Mouse (Mus musculus): ENCODE results near the gene Ribc1. TPM values are rescaled to one million over a fixed set of nuclear protein-coding genes. Genes with fewer than 3 reads are reported as not detected.
A peak's percentile ranks its signal among the peaks of the same experiment; 100 is the strongest.

The Ribc1 gene
- polyA plus RNA-seq, 1 experiment from 2014 or later, result 4.9 TPM

- peak overlapping the region; percentile 84; the same call in 1 of the 2 replicates for H3K27ac ChIP-seq
Measured at GRCm38 (mm10) chrX:152001182-152001684, 14.9 kb downstream of the Ribc1 start.

GRCm38 (mm10) chrX:151999006-151999710 lies 16.9 kb downstream of the Ribc1 start:
- Histone ChIP-seq H3K36me3 (peaks cover 10% of the 10 kb centered on the region), H3K27me3 (ENCODE audit: insufficient read depth, poor library complexity, severe bottlenecking) (peaks cover 97% of the 10 kb centered on the region), H3K27ac (no peak overlapping the region), H3K9me3 (no peaks in the 10 kb centered on the region), H3K4me1 (replicated peaks) (no peaks in the 10 kb centered on the region), H3K4me3 (no peak overlapping the region)
- WGBS, result 72% methylated on average over 4 of the region's 4 CpGs
- no peak for DNase-seq (ENCODE audit: low spot score)

More at GRCm38 (mm10) chrX:152001182-152001684, 14.9 kb downstream of the Ribc1 start:
- 51% methylated on average over 9 of the region's 9 CpGs for WGBS
- peaks cover 98% of the 10 kb centered on the region for H3K27me3 ChIP-seq (ENCODE audit: insufficient read depth, poor library complexity, severe bottlenecking)
- H3K9me3 ChIP-seq, result no peaks in the 10 kb centered on the region
- H3K4me1 ChIP-seq (replicated peaks), result no peaks in the 10 kb centered on the region
- no peak for DNase-seq (ENCODE audit: low spot score)
- peak overlapping the region; percentile 58 for H3K4me3 ChIP-seq
- peaks cover 28% of the 10 kb centered on the region for H3K36me3 ChIP-seq

Other genes starting within 250 kb of the Ribc1 start
- gene Huwe1, start 215.5 kb downstream of the Ribc1 start, polyA plus RNA-seq (2016; fragmentation: Nextera tagmentation; extraction: Ambion mirVana), result 48.4 and 52.7 TPM in 2 replicates
- gene Hsd17b10, start 14.4 kb downstream of the Ribc1 start, polyA plus RNA-seq (2016; fragmentation: Nextera tagmentation; extraction: Ambion mirVana), result 181 and 195 TPM in 2 replicates
- 71.1 and 107 TPM in 2 replicates for gene Smc1a, start 133 bp upstream of the Ribc1 start, polyA plus RNA-seq (2016; fragmentation: Nextera tagmentation; extraction: Ambion mirVana)
- 0.88 and 1.9 TPM in 2 replicates for gene Iqsec2, start 128.0 kb upstream of the Ribc1 start, polyA plus RNA-seq (2016; fragmentation: Nextera tagmentation; extraction: Ambion mirVana)
- 62.7 and 70.6 TPM in 2 replicates for gene Kdm5c, start 216.7 kb upstream of the Ribc1 start, polyA plus RNA-seq (2016; fragmentation: Nextera tagmentation; extraction: Ambion mirVana)